Mouse (Mus musculus) midbrain, embryonic 16.5 days (tissue): ENCODE results near the gene Nefh. TPM values are rescaled to one million over a fixed set of nuclear protein-coding genes. Genes with fewer than 3 reads are reported as not detected.

ENCODE experiments used
- ATAC-seq: fragments of 200-750 bp; cut with Nextera tagmentation; 2 replicates; pipeline ENCODE4 v1.8.0; 2017; ENCODE audit warnings: moderate TSS enrichment
- H3K27ac ChIP-seq: fragments of 300-500 bp; sonication (generic); 2 replicates; pipeline ENCODE4 v1.5.1; 2014; ENCODE audit warnings: mild to moderate bottlenecking, low read length, mixed read lengths
- H3K27me3 ChIP-seq: fragments of 300-500 bp; sonication (generic); 2 replicates; pipeline ENCODE4 v1.6.1; 2014; ENCODE audit warnings: low read depth, low read length, mixed read lengths; ENCODE audit not compliant: control insufficient read depth, insufficient read depth
- H3K36me3 ChIP-seq: fragments of 300-500 bp; sonication (generic); 2 replicates; pipeline ENCODE4 v1.6.1; 2014; ENCODE audit warnings: mild to moderate bottlenecking, low read length, moderate library complexity, mixed read lengths; ENCODE audit not compliant: control insufficient read depth, insufficient read depth
- H3K4me1 ChIP-seq: fragments of 300-500 bp; sonication (generic); 2 replicates; pipeline ENCODE4 v1.6.1; 2014; ENCODE audit warnings: mild to moderate bottlenecking, low read length, mixed read lengths; ENCODE audit not compliant: control insufficient read depth, insufficient read depth
- H3K4me2 ChIP-seq: fragments of 300-500 bp; sonication (generic); 2 replicates; pipeline ENCODE4 v1.6.1; 2014; ENCODE audit warnings: mild to moderate bottlenecking, low read length, mixed read lengths
- H3K4me3 ChIP-seq: fragments of 300-500 bp; sonication (generic); 2 replicates; pipeline ENCODE4 v1.5.1; 2014; ENCODE audit warnings: low read depth, mild to moderate bottlenecking, low read length, moderate library complexity, mixed read lengths
- H3K9ac ChIP-seq: fragments of 300-500 bp; sonication (generic); 2 replicates; pipeline ENCODE4 v1.6.1; 2014; ENCODE audit warnings: low read depth, low read length, mixed read lengths
- H3K9me3 ChIP-seq: fragments of 300-500 bp; sonication (generic); replicated peaks from 2 replicates; pipeline ENCODE4 v1.6.1; 2014; ENCODE audit warnings: mild to moderate bottlenecking, low read length, mixed read lengths; ENCODE audit not compliant: control insufficient read depth, poor library complexity, severe bottlenecking
- WGBS: fragments of 180-500 bp; shearing (Covaris S2); extraction: QIAGEN DNeasy Blood & Tissue Kit; methylation state at CpG from one replicate; pipeline ENCODE4 v1.1.7; 2014; 5-methylcytosine and 5-hydroxymethylcytosine counted together
- polyA plus RNA-seq: library from polyadenylated mRNA; unstranded; fragments of >200 nt; fragmentation: Nextera tagmentation; extraction: Ambion mirVana; gene quantifications from 2 replicates; pipeline ENCODE4 v1.2.1, GENCODE M21; 2015

The Nefh gene
- polyA plus RNA-seq, 1 experiment from 2014 or later, result 4.3 TPM

- H3K4me3 ChIP-seq, result no peak overlapping the region
- H3K9me3 ChIP-seq, result no peaks in the 10 kb centered on the region
- H3K36me3 ChIP-seq, result no peaks in the 10 kb centered on the region
- peaks cover 4% of the 10 kb centered on the region for H3K4me1 ChIP-seq
- no peaks in the 10 kb centered on the region for H3K27me3 ChIP-seq
- H3K9ac ChIP-seq, result no peak overlapping the region
- 45% methylated on average over 2 of the region's 2 CpGs for WGBS
- ATAC-seq, result no peak
- H3K4me2 ChIP-seq, result no peak overlapping the region
- H3K27ac ChIP-seq, result no peak overlapping the region
Measured at GRCm38 (mm10) chr11:4966325-4966724, 18.5 kb upstream of the Nefh start.

- Histone ChIP-seq H3K27ac (no peak overlapping the region), H3K4me3 (no peak overlapping the region), H3K9ac (no peak overlapping the region), H3K9me3 (no peaks in the 10 kb centered on the region), H3K27me3 (no peaks in the 10 kb centered on the region), H3K4me1 (peaks cover 4% of the 10 kb centered on the region), H3K36me3 (no peaks in the 10 kb centered on the region), H3K4me2 (no peak overlapping the region)
- WGBS, result 54% methylated on average over 6 of the region's 6 CpGs
- no peak for ATAC-seq
Measured at GRCm38 (mm10) chr11:4963099-4963808, 15.4 kb upstream of the Nefh start.

GRCm38 (mm10) chr11:4953918-4954317 lies 6.1 kb upstream of the Nefh start:
- Histone ChIP-seq H3K36me3 (no peaks in the 10 kb centered on the region), H3K9ac (no peak overlapping the region), H3K4me2 (no peak overlapping the region), H3K27ac (no peak overlapping the region), H3K4me1 (peaks cover 18% of the 10 kb centered on the region), H3K9me3 (no peaks in the 10 kb centered on the region), H3K27me3 (peaks cover 24% of the 10 kb centered on the region), H3K4me3 (no peak overlapping the region)
- ATAC-seq, result peak; percentile 25; the same call in 1 of the 2 replicates
- WGBS, result 3% methylated on average over 8 of the region's 8 CpGs

GRCm38 (mm10) chr11:4953401-4953800 lies 5.5 kb upstream of the Nefh start:
- Histone ChIP-seq H3K9ac (no peak overlapping the region; the same call in 1 of the 2 replicates), H3K9me3 (no peaks in the 10 kb centered on the region), H3K4me2 (no peak overlapping the region), H3K4me1 (peaks cover 23% of the 10 kb centered on the region), H3K4me3 (no peak overlapping the region), H3K36me3 (no peaks in the 10 kb centered on the region), H3K27me3 (peaks cover 27% of the 10 kb centered on the region), H3K27ac (no peak overlapping the region)
- 7% methylated on average over 6 of the region's 6 CpGs for WGBS
- ATAC-seq, result no peak

- Histone ChIP-seq H3K27ac (no peak overlapping the region), H3K27me3 (peaks cover 41% of the 10 kb centered on the region), H3K4me2 (peak overlapping the region; percentile 62), H3K9me3 (no peaks in the 10 kb centered on the region), H3K4me1 (peaks cover 30% of the 10 kb centered on the region), H3K4me3 (peak overlapping the region; percentile 75), H3K9ac (peak overlapping the region; percentile 61), H3K36me3 (no peaks in the 10 kb centered on the region)
- no peak for ATAC-seq
- 5% methylated on average over 23 of the region's 23 CpGs for WGBS
Measured at GRCm38 (mm10) chr11:4949256-4950044, 1.6 kb upstream of the Nefh start.

GRCm38 (mm10) chr11:4948792-4949191 lies 928 bp upstream of the Nefh start:
- H3K9ac ChIP-seq, result peak overlapping the region; percentile 90
- ATAC-seq, result no peak
- peak overlapping the region; percentile 62 for H3K4me2 ChIP-seq
- H3K27ac ChIP-seq, result no peak overlapping the region
- no peaks in the 10 kb centered on the region for H3K9me3 ChIP-seq
- peak overlapping the region; percentile 75 for H3K4me3 ChIP-seq
- H3K36me3 ChIP-seq, result no peaks in the 10 kb centered on the region
- peaks cover 41% of the 10 kb centered on the region for H3K27me3 ChIP-seq
- H3K4me1 ChIP-seq, result peaks cover 30% of the 10 kb centered on the region
- 29% methylated on average over 8 of the region's 8 CpGs for WGBS

GRCm38 (mm10) chr11:4946947-4947812 lies 684 bp downstream of the Nefh start:
- Histone ChIP-seq H3K4me1 (peaks cover 26% of the 10 kb centered on the region), H3K4me2 (peak overlapping the region; percentile 62), H3K4me3 (peak overlapping the region; percentile 75), H3K9ac (peak overlapping the region; percentile 90), H3K36me3 (peaks cover 3% of the 10 kb centered on the region; the same call in 1 of the 2 replicates), H3K9me3 (no peaks in the 10 kb centered on the region), H3K27ac (peak overlapping the region; percentile 91), H3K27me3 (peaks cover 39% of the 10 kb centered on the region)
- WGBS, result under 1% methylated on average over 106 of the region's 120 CpGs
- ATAC-seq, result peak; percentile 95

- peaks cover 26% of the 10 kb centered on the region for H3K4me1 ChIP-seq
- 0 out of 2 replicates have a peak overlapping the region, but pooled peaks have one; percentile 91 for H3K27ac ChIP-seq
- peak overlapping the region; percentile 75 for H3K4me3 ChIP-seq
- H3K4me2 ChIP-seq, result peak overlapping the region; percentile 62
- peaks cover 3% of the 10 kb centered on the region; the same call in 1 of the 2 replicates for H3K36me3 ChIP-seq
- peaks cover 37% of the 10 kb centered on the region for H3K27me3 ChIP-seq
- no peaks in the 10 kb centered on the region for H3K9me3 ChIP-seq
- WGBS, result 44% methylated on average over 12 of the region's 13 CpGs
- H3K9ac ChIP-seq, result peak overlapping the region; percentile 60
- ATAC-seq, result peak; percentile 46
Measured at GRCm38 (mm10) chr11:4946530-4946929, 1.3 kb downstream of the Nefh start.
